Mouse (Mus musculus): ENCODE data around the gene Usp24. TPM values are rescaled to one million over a fixed set of nuclear protein-coding genes. Genes with fewer than 3 reads are reported as not detected.
A peak's percentile ranks its signal among the peaks of the same experiment; 100 is the strongest.

Usp24 gene
- polyA plus RNA-seq, 1 experiment from 2014 or later: 6.7 TPM

GRCm38 (mm10) chr4:106430431-106430830 is 114.4 kb downstream of the Usp24 start:
- peaks cover 40% of the 10 kb centered on the region for H3K36me3 ChIP-seq (ENCODE audit: control insufficient read depth, insufficient read depth, low read length)
- no peak overlapping the region for H3K4me3 ChIP-seq (ENCODE audit: low read depth, low read length)
- H3K9ac ChIP-seq (ENCODE audit: low read length): no peak overlapping the region
- WGBS: 94% methylated on average over 5 of the region's 5 CpGs
- H3K27ac ChIP-seq (replicated peaks): no peak overlapping the region
- DNase-seq (ENCODE audit: low spot score): no peak
- TF ChIP-seq EP300 (optimal IDR thresholded peaks at IDR 0.05): no peak
- H3K4me2 ChIP-seq (replicated peaks; ENCODE audit: low read depth): no peak overlapping the region
- H3K4me1 ChIP-seq (replicated peaks; ENCODE audit: control insufficient read depth, insufficient read depth): no peaks in the 10 kb centered on the region
- ATAC-seq (ENCODE audit: low FRiP score, low TSS enrichment): no peak
- H3K9me3 ChIP-seq (ENCODE audit: control insufficient read depth, low read length): no peaks in the 10 kb centered on the region
- H3K27me3 ChIP-seq (ENCODE audit: control insufficient read depth, insufficient read depth, low read length): no peaks in the 10 kb centered on the region

DNA sequence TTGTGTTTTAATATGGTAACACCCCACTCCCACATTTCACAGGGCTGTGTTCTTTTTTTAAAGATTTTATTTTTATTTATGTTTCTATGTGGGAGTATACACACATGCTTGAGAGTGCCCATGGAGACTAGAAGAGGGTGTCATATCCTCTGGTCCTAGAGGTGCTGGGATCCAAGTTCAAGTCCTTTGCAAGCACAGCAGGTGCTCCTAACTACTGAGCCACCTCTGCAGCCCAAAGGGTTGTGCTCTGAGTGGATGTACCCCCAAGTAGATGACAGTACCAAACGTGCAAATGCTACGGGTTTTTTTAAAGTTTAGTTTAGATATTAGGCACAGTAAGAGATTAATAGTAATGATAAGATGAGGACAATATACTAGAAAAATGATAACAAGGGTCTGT is 119.4 kb downstream of the Usp24 start:
- Histone ChIP-seq H3K27me3 (ENCODE audit: control insufficient read depth, insufficient read depth, low read length) (no peaks in the 10 kb centered on the region), H3K9me3 (ENCODE audit: control insufficient read depth, low read length) (no peaks in the 10 kb centered on the region), H3K4me1 (replicated peaks; ENCODE audit: control insufficient read depth, insufficient read depth) (no peaks in the 10 kb centered on the region), H3K36me3 (ENCODE audit: control insufficient read depth, insufficient read depth, low read length) (peaks cover 33% of the 10 kb centered on the region), H3K9ac (ENCODE audit: low read length) (no peak overlapping the region), H3K4me2 (replicated peaks; ENCODE audit: low read depth) (no peak overlapping the region), H3K4me3 (ENCODE audit: low read depth, low read length) (no peak overlapping the region), H3K27ac (replicated peaks) (no peak overlapping the region)
- ATAC-seq (ENCODE audit: low FRiP score, low TSS enrichment) (no peak), DNase-seq (ENCODE audit: low spot score) (no peak)
- no peak for TF ChIP-seq CTCF (IDR thresholded peaks at IDR 0.05; ENCODE audit: low read depth)
- no peak for TF ChIP-seq EP300 (optimal IDR thresholded peaks at IDR 0.05)
- WGBS: 84% methylated on average over 2 of the region's 2 CpGs

- Histone ChIP-seq H3K9ac (ENCODE audit: low read length) (no peak overlapping the region), H3K27me3 (ENCODE audit: control insufficient read depth, insufficient read depth, low read length) (no peaks in the 10 kb centered on the region), H3K4me2 (replicated peaks; ENCODE audit: low read depth) (no peak overlapping the region), H3K27ac (replicated peaks) (no peak overlapping the region), H3K4me3 (ENCODE audit: low read depth, low read length) (no peak overlapping the region), H3K36me3 (ENCODE audit: control insufficient read depth, insufficient read depth, low read length) (peaks cover 26% of the 10 kb centered on the region), H3K4me1 (replicated peaks; ENCODE audit: control insufficient read depth, insufficient read depth) (no peaks in the 10 kb centered on the region), H3K9me3 (ENCODE audit: control insufficient read depth, low read length) (no peaks in the 10 kb centered on the region)
- ATAC-seq (ENCODE audit: low FRiP score, low TSS enrichment): no peak
- 63% methylated on average over 4 of the region's 4 CpGs for WGBS
- DNase-seq (ENCODE audit: low spot score): no peak
- TF ChIP-seq EP300 (optimal IDR thresholded peaks at IDR 0.05) (no peak), CTCF (IDR thresholded peaks at IDR 0.05; ENCODE audit: low read depth) (peak; percentile 82)
Measured at GRCm38 (mm10) chr4:106436475-106436874, 120.5 kb downstream of the Usp24 start.

DNA sequence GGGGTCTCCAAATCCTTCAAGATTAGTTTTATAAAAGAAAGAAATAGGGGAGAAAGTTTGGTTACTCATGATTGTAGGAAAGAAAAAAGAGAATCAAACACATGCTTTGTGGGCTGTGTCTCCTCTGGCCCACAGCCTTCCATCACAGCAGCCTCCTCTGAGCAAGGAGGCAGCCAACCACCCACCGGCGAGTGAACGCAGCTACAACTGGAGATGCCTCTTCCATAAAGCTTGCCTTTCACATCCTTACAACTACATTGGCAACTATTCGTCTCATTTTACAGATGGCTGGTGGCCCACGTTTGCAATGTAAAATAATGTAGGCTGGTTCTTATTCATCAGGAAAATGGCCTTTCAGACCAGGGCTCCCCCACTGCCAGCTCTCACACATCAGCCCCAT is 121.2 kb downstream of the Usp24 start:
- ATAC-seq (ENCODE audit: low FRiP score, low TSS enrichment) (no peak), DNase-seq (ENCODE audit: low spot score) (no peak)
- Histone ChIP-seq H3K4me2 (replicated peaks; ENCODE audit: low read depth) (no peak overlapping the region), H3K27me3 (ENCODE audit: control insufficient read depth, insufficient read depth, low read length) (no peaks in the 10 kb centered on the region), H3K27ac (replicated peaks) (no peak overlapping the region), H3K9ac (ENCODE audit: low read length) (no peak overlapping the region), H3K4me3 (ENCODE audit: low read depth, low read length) (no peak overlapping the region), H3K9me3 (ENCODE audit: control insufficient read depth, low read length) (no peaks in the 10 kb centered on the region), H3K36me3 (ENCODE audit: control insufficient read depth, insufficient read depth, low read length) (peaks cover 22% of the 10 kb centered on the region), H3K4me1 (replicated peaks; ENCODE audit: control insufficient read depth, insufficient read depth) (no peaks in the 10 kb centered on the region)
- WGBS: 94% methylated on average over 5 of the region's 5 CpGs
- TF ChIP-seq EP300 (optimal IDR thresholded peaks at IDR 0.05) (no peak), CTCF (IDR thresholded peaks at IDR 0.05; ENCODE audit: low read depth) (no peak)

DNA sequence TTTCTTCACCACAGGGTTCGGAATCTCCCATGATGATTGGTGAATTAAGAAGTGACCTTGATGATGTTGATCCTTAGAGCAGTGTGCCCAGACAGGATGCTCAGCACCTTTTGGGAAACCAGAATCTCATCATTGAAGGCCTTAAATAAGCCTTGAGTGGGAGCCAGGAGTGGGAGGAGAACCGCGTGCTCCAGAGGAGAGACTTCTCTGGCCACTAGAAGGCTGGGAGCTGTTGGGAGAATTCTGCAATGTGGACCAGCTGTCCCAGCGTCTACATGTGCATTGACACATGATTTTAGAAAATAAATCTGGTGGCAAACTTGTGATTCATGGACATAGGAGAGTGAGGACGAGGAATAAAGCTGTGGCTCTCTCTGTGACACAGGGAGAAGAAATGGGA is 122.8 kb downstream of the Usp24 start:
- Histone ChIP-seq H3K36me3 (ENCODE audit: control insufficient read depth, insufficient read depth, low read length) (peaks cover 22% of the 10 kb centered on the region), H3K9me3 (ENCODE audit: control insufficient read depth, low read length) (no peaks in the 10 kb centered on the region), H3K9ac (ENCODE audit: low read length) (no peak overlapping the region), H3K27me3 (ENCODE audit: control insufficient read depth, insufficient read depth, low read length) (no peaks in the 10 kb centered on the region), H3K4me2 (replicated peaks; ENCODE audit: low read depth) (no peak overlapping the region), H3K4me3 (ENCODE audit: low read depth, low read length) (no peak overlapping the region), H3K4me1 (replicated peaks; ENCODE audit: control insufficient read depth, insufficient read depth) (no peaks in the 10 kb centered on the region), H3K27ac (replicated peaks) (no peak overlapping the region)
- WGBS: 87% methylated on average over 5 of the region's 5 CpGs
- no peak for ATAC-seq (ENCODE audit: low FRiP score, low TSS enrichment)
- TF ChIP-seq CTCF (IDR thresholded peaks at IDR 0.05; ENCODE audit: low read depth) (no peak), EP300 (optimal IDR thresholded peaks at IDR 0.05) (no peak)
- no peak for DNase-seq (ENCODE audit: low spot score)

DNA sequence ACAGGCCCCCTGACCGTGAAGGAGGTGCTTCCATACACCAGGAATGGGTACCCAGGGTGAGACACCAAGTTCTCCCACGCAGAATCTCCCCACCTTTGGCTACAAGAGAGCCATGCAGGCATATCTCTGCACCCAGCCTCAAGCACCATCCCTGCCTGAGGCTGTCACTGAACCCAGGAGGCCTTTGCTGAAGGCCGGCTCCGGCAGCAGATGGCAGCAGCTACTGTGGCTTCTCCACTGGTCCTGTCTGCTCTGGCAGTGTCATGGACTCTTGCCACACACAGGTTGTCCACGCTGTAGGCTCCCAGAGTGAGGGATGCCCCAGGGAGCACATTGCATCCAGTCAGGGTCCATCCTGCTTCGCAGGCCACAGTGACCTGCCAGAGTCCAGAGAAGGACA is 127.2 kb downstream of the Usp24 start:
- no peaks in the 10 kb centered on the region for H3K27me3 ChIP-seq (ENCODE audit: control insufficient read depth, insufficient read depth, low read length)
- ATAC-seq (ENCODE audit: low FRiP score, low TSS enrichment) (no peak), DNase-seq (ENCODE audit: low spot score) (no peak)
- WGBS: 80% methylated on average over 6 of the region's 6 CpGs
- peaks cover 5% of the 10 kb centered on the region; the same call in 1 of the 2 replicates for H3K36me3 ChIP-seq (ENCODE audit: control insufficient read depth, insufficient read depth, low read length)
- no peak overlapping the region for H3K4me2 ChIP-seq (replicated peaks; ENCODE audit: low read depth)
- no peak overlapping the region for H3K9ac ChIP-seq (ENCODE audit: low read length)
- no peak overlapping the region for H3K27ac ChIP-seq (replicated peaks)
- no peaks in the 10 kb centered on the region for H3K9me3 ChIP-seq (ENCODE audit: control insufficient read depth, low read length)
- TF ChIP-seq EP300 (optimal IDR thresholded peaks at IDR 0.05): no peak
- TF ChIP-seq CTCF (IDR thresholded peaks at IDR 0.05; ENCODE audit: low read depth): no peak
- no peak overlapping the region for H3K4me3 ChIP-seq (ENCODE audit: low read depth, low read length)
- no peaks in the 10 kb centered on the region for H3K4me1 ChIP-seq (replicated peaks; ENCODE audit: control insufficient read depth, insufficient read depth)

Measured in stomach, postnatal 0 days (tissue).